Mouse (Mus musculus) frontal cortex, postnatal 25 days (tissue): Measurements from ENCODE around the gene Stab1.

Experiments
- DNase-seq, 2 experiments: peaks; one replicate each; pipeline ENCODE4 v3.0.0; 2022; ENCODE audit warnings: low spot score in 2 of 2

The Stab1 gene

DNA sequence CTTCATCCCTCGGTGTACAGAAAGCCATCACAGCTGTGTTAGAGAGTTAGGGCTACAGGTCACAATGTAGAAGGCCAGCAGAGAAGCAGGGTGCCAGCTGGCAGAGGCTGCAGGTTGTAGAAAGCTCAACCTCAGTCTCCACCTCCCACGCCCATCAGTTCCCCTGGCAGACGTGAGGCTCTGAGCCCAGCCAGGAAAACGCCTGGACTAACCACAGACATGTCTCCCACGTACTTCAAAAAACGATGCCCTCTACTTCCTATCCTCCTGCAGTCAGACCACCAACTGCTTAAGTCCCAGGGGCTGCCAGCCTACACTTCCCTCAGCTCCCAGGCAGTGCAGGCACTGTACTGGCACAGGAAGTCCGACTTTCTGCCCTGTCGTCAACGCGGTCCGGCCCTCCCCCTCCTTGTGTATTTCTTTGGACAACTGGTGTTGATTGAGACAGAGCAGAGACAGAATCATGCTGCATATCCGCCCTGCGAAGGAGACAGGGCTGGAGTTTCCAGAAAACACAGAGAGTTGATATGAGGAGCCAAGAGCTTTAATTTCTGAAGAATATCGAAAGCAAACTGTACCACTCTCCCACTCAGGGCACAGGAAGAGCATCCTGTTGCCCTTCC, 26.6 kb upstream of the Stab1 start:
- DNase-seq = no peak

DNA sequence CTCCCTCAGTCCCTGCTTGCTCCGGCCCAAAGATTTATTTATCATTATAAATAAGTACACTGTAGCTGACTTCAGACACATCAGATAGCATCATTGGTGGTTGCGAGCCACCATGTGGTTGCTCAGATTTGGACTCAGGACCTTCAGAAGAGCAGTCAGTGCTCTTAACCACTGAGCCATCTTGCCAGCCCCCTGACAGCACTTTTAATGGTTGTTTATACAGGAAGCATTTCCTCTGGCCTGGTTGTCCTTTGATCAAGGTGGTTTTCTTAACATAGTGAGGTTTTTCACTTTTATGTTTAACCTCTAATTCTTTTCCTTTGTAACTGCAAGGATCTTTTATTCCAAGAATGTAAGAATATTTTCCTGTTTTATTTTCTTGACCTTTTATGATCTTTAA, 26.0 kb upstream of the Stab1 start:
- DNase-seq = no peak

DNA sequence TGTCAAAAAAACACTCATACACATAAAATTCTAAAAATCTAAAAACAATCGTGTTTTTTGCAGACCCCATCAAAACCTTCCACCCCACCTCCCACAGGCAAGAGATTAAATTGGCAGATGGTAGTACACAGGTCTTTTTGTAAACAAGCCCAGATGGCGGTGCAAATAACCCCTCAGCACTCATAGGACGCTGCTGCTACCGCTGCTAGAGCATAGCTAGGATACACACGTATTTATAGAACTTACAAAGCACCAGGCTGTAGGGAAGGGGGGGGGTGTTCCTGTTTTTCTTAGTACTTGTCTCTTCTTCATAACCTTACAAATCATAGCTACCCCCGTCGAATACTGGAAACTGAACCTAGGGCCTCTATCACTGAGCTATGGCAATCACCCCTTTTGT, 25.4 kb upstream of the Stab1 start:
- no peak for DNase-seq

DNA sequence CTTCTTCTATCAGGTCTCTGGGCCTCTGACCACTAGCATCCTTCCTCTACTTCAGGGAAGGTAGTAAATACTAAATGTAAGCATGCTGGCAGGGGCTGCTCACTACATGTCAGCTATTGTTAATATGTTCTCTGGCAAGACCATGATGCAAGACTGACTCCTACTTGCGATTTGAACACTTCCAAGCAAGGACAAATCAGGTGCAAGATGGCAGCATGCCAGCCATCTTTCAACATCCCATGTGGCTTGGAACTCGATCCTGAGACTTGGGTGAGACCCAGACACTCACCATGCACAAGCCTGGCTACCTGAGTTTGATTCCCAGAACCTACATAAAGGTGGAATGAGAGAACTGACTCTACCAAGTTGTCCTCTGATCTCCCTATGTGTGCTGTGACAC, 23.5 kb upstream of the Stab1 start:
- no peak for DNase-seq

DNA sequence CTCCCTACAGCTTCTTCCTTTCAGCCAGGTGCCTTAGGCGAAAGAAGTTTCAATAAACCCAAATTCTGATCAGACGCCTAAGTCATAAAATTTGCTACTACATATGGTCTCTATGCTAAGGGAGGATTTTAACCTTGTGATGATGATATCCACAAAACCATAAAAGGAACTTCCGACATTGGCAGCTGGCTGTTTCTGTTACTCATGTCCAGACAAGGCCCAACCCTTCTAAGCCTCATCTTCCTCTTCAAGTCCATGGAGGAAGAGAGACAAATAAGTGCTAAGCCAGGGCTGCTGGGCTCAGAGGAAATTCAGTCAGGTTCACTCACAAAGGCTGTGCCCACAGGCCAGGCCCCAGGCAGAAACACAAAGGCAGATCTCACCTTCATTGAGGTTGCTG, 20.9 kb upstream of the Stab1 start:
- no peak for DNase-seq

DNA sequence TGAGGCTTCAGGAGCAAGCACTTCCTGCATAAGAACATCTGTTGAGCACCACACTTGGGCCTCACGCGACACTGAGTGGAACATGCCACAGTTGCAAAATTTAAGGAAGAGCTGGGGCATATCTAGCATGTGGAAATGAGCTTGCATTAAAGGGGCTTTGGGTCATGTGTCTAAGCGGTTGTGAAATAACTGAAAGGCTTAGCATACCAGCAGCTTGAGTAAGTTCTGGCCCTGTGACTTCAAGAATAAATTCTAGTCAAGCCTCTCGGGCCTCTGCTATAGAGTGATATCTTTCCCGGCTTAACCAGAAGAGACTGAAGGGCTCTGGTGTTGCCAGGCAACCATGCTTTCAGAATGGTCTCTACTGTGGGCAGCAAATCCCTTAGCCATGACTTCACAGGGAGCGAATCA, 20.3 kb upstream of the Stab1 start:
- DNase-seq = no peak

DNA sequence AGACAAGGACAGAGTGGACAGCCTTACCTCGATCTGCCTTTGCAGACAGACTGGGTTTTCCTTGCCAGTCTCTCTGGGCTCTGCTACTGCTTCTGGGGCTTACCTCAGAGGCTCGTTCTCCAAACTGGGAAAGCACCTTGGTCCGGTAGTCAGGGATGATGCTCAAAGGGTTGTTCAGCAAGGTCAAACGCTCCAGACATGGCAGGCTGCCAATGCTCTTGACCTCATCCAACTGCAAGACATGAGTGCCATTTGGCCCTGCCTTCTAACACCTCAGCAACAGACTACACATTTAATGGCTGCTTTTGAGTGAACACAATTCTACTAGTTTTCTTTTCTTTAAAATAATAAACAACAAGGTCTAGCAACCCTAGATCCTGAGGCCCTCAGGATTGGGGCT, 18.2 kb upstream of the Stab1 start:
- no peak for DNase-seq

DNA sequence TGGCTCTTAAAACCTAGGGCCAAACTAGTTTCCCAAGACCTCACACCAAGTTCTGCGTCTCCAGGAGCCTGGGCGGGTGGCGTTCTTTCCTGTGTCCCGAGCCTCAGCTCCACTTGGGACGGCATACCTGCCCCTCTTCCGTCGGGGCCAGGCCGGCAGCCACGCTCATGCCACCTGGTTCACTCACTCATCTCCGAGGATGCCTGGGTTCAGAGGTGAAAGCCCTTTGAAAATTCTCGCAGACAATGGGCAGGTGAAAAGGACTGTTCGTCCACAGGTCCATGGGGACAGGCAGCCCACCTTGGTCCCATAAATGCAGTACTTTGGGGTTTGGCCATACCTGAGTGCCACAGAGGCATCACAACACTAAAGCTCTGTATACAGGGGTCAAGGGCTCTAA, 15.8 kb upstream of the Stab1 start:
- DNase-seq = no peak

DNA sequence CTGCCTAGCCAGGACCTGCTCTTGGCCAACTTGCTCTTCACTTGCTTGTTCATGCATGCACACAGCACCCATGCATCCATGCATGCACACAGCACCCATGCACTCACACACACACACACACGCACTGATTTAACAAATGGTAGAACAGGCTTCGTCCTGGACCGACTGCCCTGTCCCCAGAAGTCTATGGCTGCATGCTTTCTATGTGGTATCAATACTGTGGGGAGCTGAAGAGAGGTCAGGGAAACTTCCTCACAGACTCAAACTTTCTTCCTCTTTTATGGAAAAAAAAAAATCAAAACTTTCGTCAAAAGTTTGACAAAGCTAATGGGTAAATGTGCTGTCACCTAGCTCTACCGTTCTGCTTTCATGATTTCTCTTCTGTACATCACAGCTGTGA, 15.1 kb upstream of the Stab1 start:
- no peak for DNase-seq

DNA sequence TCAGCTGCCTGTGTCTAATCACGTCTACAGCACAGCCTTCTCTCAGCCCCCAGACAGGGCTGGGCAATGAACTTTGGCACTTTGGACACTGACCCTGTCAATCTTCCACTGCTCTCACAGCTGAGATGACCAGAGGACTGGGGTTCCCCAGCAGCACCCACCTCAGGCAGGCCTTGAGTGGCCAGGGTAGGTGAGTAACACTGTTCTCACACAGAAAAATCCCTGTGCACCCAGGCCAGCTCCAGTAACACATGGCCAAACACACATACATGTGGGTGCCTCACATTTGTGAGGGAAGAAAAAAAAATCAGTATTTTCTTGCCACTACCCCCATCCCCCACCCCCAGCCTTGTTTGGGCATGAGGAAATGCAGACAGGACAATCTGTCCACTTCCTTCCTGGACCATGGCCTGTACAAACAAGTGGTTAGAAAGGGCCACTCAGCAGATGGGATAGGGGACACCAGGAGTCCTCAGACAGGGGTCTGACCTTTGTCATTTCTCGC, 14.4 kb upstream of the Stab1 start:
- DNase-seq = no peak

DNA sequence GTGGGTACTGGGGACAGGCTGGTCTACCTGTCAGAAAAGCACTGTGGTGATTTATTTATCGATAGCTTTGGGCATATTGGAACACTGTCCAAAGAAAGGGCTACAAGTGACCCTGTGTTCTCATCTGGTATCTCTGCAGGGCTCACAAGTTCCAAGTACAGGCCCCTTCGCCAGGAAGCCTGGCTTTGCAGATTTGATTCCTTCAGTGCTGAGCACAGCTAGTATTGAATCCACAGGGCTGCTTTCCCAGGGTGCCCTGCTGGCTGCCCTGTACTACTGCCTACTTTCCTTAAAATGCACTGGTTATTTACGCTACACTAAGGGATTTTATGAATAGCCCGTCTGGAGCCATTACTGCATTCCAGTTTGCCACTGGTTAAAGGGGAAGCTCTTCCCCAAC, 13.1 kb upstream of the Stab1 start:
- no peak for DNase-seq

DNA sequence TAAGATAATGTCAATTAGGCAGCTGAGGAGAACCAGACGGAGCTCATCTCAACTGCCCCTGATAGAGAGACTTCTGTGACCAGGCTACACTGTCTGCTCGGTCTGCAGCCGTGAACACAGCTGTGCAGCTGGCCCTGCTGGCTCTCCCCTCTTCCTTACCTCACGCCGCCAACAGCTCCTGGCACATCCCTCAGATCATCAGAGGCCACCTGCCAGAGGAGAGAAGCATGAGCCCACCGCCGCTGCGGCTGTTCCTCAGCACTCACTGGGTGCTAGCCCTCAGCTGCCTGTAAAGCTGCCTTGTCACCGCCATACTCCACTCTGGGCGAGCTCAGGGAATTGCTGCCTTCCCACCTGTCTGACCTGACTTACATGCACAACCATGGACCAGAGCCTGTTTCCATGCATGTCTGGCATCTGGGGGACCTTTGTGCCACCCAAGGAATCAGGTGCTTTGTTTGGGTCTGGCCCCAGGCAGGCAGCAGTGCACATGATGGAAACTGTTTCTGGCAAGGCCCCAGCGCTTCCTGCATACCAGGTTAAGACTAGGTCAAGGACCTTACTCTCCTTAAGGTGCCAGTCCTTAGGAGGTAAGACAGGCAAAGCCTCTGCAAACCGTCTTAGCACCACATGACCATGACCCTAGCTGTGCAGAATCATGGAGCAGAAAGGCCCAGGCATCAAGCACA, 11.4 kb upstream of the Stab1 start:
- no peak for DNase-seq

DNA sequence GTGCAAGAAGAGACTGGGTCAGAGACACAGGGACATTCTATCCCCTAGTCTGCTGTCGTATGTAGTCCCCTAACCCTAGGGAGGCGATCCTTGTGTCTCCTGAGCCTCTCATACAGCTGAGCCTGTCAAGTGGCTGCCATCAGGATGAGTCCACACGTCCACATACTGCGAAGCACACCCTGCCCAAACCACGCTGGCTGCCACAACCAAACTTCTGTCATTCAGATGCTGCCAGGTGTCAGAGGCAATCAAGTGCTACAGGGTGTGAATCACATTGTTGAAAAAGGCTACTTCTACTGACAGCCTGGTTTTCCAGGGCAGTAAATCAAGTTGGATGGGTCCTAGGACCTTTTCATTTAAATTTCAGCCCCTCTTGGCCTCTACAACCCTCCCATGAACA, 9.3 kb upstream of the Stab1 start:
- no peak for DNase-seq

DNA sequence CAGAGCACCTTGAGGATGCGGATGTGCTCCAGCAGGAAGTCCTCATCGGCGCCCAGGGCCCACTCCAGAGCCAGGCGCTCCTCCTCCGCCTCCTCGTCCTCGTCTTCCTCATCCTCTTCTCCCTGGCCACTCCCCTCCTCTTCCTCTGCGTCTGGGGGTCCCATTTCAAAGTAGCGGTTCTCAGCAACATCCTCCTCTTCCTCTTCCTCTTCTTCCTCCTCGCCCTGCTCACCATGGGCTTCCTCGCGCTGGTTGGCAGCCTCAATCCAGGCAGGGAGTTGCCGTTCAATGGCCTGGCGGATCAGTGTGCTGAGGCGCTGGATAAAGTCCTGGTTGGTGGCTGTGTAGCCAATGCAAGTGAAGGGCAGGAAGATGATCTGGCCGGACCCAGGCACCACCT, 8.8 kb upstream of the Stab1 start:
- DNase-seq = no peak

DNA sequence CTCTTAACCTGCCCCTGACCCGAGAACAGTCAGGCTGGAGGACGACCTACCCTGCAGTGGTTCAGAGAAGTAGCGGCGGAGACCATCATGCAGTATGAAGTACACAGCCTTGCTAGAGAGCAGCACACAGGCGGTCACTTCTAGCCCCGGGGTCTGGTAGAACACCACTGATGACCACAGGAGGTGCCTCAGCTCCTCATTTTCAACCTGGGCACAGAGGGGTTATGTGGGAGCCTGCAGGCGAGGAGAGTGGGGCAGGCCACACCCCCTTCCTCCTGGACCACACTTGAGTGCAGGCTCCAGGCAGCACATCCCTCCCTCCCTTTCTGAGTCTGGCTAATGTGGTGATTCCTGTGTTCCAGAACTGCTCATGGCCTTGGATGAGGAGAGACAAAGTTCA, 5.1 kb upstream of the Stab1 start:
- DNase-seq = no peak

DNA sequence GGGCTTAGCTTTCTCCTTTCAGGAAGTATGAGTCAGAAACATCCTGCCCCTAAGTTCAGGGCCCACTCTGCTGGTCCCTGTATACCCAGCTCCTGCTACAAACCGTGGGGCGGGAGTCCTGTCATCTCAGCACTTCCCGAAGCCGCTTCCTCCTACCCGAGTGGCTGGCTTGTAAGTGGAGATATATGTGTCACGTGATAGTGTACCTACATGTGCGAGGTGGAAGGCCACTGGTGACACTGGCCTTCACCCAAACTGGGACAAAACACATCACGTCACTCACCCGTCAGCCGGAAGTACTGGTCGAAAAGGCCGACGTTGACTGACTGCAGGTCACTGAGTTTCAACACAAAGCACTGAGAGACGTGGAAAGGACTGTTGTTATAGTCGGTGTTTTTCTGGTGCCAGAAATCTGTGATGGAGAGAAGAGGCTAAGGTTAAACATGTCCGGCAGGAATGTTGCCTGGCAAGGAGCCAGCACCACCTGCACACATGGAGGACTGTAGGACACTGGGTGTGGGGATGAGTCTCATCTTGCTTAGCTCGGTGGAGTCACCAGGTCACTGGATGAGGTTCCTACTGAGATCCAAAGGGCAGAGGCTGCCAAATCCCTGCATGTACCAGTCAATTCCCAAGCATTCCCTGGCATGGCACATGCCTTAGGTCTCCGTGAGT, 4.5 kb upstream of the Stab1 start:
- no peak for DNase-seq

DNA sequence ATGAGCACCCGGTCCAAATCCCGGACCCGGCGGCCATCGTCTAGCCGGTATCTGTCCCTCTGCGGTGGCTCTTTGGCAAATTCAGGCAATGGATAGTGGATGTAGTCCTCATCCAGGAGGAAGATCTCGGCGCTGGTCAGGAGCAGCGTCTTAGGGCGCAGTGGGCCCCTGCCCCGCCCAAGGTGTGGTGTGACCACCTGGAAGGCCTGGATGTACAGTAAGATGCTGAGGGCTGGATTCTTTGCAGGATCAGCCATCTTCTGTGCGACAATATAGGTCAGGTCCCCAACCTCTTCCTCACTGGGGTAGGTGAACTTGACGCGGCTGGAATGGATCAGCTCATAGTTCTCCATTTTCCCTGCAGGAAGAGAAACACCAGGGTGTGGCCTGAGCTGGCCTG, 3.4 kb upstream of the Stab1 start:
- no peak for DNase-seq

DNA sequence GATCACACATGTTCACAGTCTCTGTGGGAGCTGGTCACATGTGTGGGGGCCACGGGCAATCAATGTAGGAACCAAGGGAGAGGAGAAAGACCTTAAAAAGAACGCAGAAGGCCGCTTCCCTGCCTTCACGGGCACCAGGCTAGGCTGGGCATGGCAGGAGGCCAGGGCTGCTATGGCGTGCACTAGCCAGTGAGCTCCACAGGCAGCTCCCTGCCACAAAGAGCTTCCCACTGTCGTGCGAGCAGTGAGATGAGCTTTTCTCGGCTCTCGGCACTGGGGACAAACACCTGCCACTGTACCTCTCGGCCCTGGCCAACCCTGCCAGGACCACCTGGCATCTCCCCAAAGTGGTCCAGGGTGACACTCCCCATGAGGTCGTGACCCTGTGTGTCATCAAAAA, 2.9 kb upstream of the Stab1 start:
- DNase-seq = no peak

DNA sequence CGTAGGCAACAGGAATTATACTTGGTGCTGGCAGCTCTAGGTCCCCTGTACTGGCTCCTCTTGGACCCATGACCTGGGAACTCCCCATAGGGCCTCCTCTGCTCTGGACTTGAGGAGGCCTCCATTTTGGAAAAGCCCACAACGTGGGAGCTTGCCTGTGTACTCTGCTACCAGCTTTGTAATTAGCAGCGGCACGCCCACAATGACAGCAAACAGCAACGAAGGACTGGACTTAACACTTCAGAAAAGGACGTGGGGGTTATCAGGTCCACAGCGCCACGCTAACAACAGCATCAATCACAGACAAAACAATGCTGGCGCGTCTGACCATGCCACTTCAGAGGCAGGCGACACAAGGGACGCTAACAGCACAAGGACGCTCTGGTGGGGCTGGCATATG, 2.5 kb upstream of the Stab1 start:
- no peak for DNase-seq

DNA sequence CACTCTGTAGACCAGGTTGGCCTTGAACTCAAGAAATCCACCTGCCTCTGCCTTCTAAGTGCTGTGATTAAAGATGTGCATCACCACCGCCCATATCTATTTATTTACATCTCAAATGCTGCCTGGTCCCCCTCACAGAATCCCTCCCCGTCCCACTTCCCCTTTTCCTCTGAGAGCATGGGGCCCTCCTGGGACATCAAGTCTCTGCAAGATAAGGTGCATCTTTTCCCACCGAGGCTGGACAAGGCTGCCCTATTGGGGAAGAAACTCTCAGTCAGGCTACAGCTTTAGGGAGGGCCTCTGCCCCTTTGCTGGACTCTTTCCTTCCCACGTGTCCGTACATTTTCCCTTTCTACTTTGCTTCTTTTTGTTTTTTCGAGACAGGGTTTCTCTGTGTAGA, 1.1 kb upstream of the Stab1 start:
- DNase-seq = no peak

DNA sequence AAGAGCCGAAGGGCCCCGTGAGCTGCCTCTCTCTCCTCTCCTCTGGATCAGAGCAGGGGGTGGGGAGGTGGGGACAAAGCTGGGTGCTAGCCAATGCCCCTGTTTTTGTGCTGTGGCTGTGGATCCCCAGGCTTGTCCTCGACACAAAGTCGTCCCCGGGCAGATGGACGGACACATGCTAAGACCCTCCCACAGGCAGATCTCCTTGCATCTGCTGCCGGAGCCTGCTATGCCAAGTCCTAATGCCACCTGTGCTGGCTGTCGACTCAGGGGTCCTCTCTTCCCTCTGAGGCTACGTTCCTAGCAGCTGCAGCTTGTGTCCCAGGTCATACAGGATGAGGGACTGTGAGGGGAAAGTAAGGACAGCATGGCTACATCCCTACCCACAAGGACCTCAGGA, 1.6 kb downstream of the Stab1 start:
- no peak for DNase-seq

DNA sequence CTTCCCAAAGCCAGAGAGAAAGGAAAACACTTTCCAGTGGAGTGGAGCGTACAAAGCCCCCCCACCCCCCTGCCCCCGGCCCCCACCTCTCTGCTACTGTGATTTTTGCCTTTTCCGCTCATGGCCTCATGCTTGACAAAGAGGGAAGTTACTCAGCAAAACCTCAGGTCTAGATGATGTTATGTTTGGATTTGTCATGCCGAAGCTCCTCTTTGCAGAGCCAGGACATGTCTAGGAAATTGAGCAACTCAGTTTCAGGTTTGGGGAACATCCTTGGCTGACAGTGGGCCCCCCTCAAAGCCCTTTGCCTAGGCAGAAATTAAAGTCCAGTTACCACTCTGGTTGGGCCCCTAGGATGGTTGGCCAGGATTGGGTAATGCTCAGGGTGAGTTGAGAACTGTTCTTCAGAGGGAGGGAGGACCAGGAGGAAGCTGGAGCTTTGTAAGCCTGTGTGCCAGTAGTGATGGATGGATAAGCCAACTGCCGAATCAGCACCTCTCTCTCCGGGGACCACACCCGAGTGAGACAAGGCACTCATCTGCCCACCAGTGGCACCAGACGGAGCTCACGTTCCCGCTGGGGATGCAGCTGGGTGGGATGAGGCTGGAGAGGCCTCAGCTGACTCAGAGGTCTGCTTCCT, 2.3 kb downstream of the Stab1 start:
- no peak for DNase-seq

DNA sequence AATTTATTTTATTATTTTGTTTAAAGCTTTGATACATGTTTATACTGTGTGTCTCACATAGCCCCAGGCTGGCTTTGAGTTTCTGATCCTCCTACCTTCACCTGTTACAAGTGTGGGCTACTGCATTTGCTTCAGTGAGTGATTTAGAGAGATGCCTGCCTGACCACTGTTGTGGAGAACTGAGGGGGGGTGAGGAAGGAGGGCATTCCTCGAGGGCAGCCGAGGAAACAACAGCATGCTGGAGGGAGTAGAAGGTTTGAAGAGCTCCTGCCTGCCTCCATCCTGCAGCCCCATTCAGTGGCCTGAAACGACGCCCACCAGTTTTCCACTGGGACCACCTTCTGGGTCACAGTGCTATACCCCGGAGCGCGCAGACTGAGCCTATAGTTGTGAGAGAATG, 3.0 kb downstream of the Stab1 start:
- DNase-seq = no peak
